Mouse (Mus musculus) adrenal gland, postnatal 36 days (tissue): ENCODE data around the gene Ugt1a2. TPM values are rescaled to one million over a fixed set of nuclear protein-coding genes. Genes with fewer than 3 reads are reported as not detected.

Source experiments
- DNase-seq, 2 experiments: peaks; one replicate each; pipeline ENCODE4 v3.0.0; 2021; ENCODE audit warnings: mixed read lengths in 1 of 2
- total RNA-seq, 2 experiments: library from RNA; stranded (reverse); gene quantifications; 2 replicates each; pipeline ENCODE4 v1.2.3; 2021

Gene Ugt1a2
- total RNA-seq, 2 experiments from 2014 or later, result 0.33 TPM; not detected in 1

- DNase-seq, result no peak
Measured at GRCm38 (mm10) chr1:88234248-88234610, 33.8 kb downstream of the Ugt1a2 start.

- DNase-seq, result no peak
Measured at GRCm38 (mm10) chr1:88234646-88235045, 34.2 kb downstream of the Ugt1a2 start.

- no peak for DNase-seq
Measured at GRCm38 (mm10) chr1:88235046-88235893, 34.9 kb downstream of the Ugt1a2 start.

GRCm38 (mm10) chr1:88235894-88236415, 35.6 kb downstream of the Ugt1a2 start:
- DNase-seq, result no peak

- DNase-seq, result no peak
Measured at GRCm38 (mm10) chr1:88237311-88237710, 36.9 kb downstream of the Ugt1a2 start.

GRCm38 (mm10) chr1:88238771-88239170, 38.4 kb downstream of the Ugt1a2 start:
- no peak for DNase-seq

GRCm38 (mm10) chr1:88240072-88240471, 39.7 kb downstream of the Ugt1a2 start:
- peak; percentile 65 for DNase-seq

GRCm38 (mm10) chr1:88240579-88240978, 40.2 kb downstream of the Ugt1a2 start:
- no peak for DNase-seq

GRCm38 (mm10) chr1:88243861-88244260, 43.5 kb downstream of the Ugt1a2 start:
- DNase-seq, result no peak

- no peak for DNase-seq
Measured at GRCm38 (mm10) chr1:88245881-88246280, 45.5 kb downstream of the Ugt1a2 start.

GRCm38 (mm10) chr1:88246386-88246785, 46.0 kb downstream of the Ugt1a2 start:
- DNase-seq, result no peak

GRCm38 (mm10) chr1:88247660-88248059, 47.3 kb downstream of the Ugt1a2 start:
- DNase-seq, result no peak

- DNase-seq, result no peak
Measured at GRCm38 (mm10) chr1:88248658-88249057, 48.3 kb downstream of the Ugt1a2 start.

- DNase-seq, result no peak
Measured at GRCm38 (mm10) chr1:88249596-88249995, 49.2 kb downstream of the Ugt1a2 start.

GRCm38 (mm10) chr1:88250023-88250422, 49.6 kb downstream of the Ugt1a2 start:
- no peak for DNase-seq

- DNase-seq, result no peak
Measured at GRCm38 (mm10) chr1:88253106-88253505, 52.7 kb downstream of the Ugt1a2 start.

- no peak for DNase-seq
Measured at GRCm38 (mm10) chr1:88253540-88253939, 53.1 kb downstream of the Ugt1a2 start.

- DNase-seq, result no peak
Measured at GRCm38 (mm10) chr1:88254793-88255465, 54.5 kb downstream of the Ugt1a2 start.

- DNase-seq, result no peak
Measured at GRCm38 (mm10) chr1:88255466-88255857, 55.1 kb downstream of the Ugt1a2 start.

GRCm38 (mm10) chr1:88255989-88256754, 55.8 kb downstream of the Ugt1a2 start:
- DNase-seq, result no peak

GRCm38 (mm10) chr1:88256886-88257663, 56.7 kb downstream of the Ugt1a2 start:
- DNase-seq, result no peak

GRCm38 (mm10) chr1:88257681-88258080, 57.3 kb downstream of the Ugt1a2 start:
- DNase-seq, result no peak
